Comparison of ENCODE assay signal across 8 mouse cellular contexts in the genomic region with DNA sequence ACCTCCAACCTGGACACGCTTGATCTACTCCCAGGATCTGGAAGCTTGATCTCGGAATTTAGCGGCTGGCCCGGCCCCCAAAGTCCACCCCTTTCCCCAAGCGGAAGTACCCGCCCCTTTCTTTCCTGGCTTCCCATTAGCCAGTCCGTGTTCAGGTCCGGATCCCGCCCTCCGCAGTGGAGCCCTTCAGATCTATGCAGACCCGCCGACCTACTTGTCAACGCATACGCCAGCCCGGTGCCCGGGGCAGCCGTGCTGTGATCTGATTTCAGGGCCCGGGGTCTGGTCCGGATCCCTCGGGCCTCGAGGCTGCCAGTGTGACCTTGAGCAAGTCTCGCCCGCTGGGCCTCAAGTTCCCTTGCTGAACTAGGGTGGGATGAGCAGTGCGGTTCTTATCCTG. TPM values are rescaled to one million over a fixed set of nuclear protein-coding genes. Genes with fewer than 3 reads are reported as not detected.
A peak's percentile ranks its signal among the peaks of the same experiment; 100 is the strongest.
DNase-seq lines count a peak whose midpoint lies in the region.

TSS of gene Nudt22 (minus strand) at position 112 of the 400 bp plus-strand sequence.
TSS of gene Trpt1 (plus strand) at position 126 of the 400 bp plus-strand sequence.

- DNase-seq in MEL-GATA-1-ER (ENCODE audit: extremely low read depth, low read depth): peak; percentile 79
- DNase-seq in cerebellum, adult 18-20 months: peak; percentile 88 to 94
- peak; percentile 85 for DNase-seq in forelimb bud, embryonic 11.5 days (ENCODE audit: low read depth, low spot score)
- DNase-seq in heart, postnatal 4 days: peak; percentile 90
- DNase-seq in layer of hippocampus, adult 9-11 months: peak; percentile 89
- DNase-seq in lung, postnatal 14 days: peak; percentile 88
- peak; percentile 74 for DNase-seq in retina, adult 2 months (ENCODE audit: low read depth, low spot score)
- DNase-seq in thymus, postnatal 4 days: peak; percentile 69

RNA-seq across cellular contexts. Expression of gene Nudt22, which starts in this region (rescaled TPM):
- total RNA-seq in heart, postnatal 4 days (2021): 10 to 100 TPM; 27.2 to 29.0 TPM

RNA-seq across cellular contexts. Expression of gene Trpt1, which starts in this region (rescaled TPM):
- 10 to 100 TPM; 22.6 to 25.7 TPM for total RNA-seq in heart, postnatal 4 days (2021)

Comparison
In these comparisons a context has a peak if more than half of its experiments do, and no peak if none do; other contexts are left out.
1. Peak in every context shown above with its lines: DNase-seq.